Mouse (Mus musculus) G1E (cell line): ENCODE results near the gene Gnai3. TPM values are rescaled to one million over a fixed set of nuclear protein-coding genes. Genes with fewer than 3 reads are reported as not detected.

Source experiments
- ATAC-seq: 2 replicates; pipeline ENCODE4 v1.8.0; 2016; ENCODE audit warnings: mild to moderate bottlenecking; ENCODE audit not compliant: insufficient number of reproducible peaks, poor library complexity, low FRiP score, severe bottlenecking; ENCODE audit errors: extremely low read depth
- DNase-seq: peaks from one replicate; pipeline ENCODE4 v3.0.0; 2012; ENCODE audit warnings: low spot score
- H3K27me3 ChIP-seq: 2 replicates; pipeline ENCODE4 v1.6.1; 2012; ENCODE audit warnings: mild to moderate bottlenecking, low read length, inconsistent platforms; ENCODE audit not compliant: insufficient read depth
- H3K36me3 ChIP-seq: replicated peaks from 2 replicates; pipeline ENCODE3; 2012; ENCODE audit warnings: mild to moderate bottlenecking, inconsistent platforms
- H3K4me1 ChIP-seq: 2 replicates; pipeline ENCODE4 v1.6.1; 2012; ENCODE audit warnings: low read depth, low read length, inconsistent platforms, mixed read lengths; ENCODE audit not compliant: insufficient read depth
- H3K4me3 ChIP-seq: 2 replicates; pipeline ENCODE4 v1.5.1; 2012; ENCODE audit warnings: low read depth, mild to moderate bottlenecking, inconsistent platforms, low read length, moderate library complexity, mixed read lengths
- H3K9me3 ChIP-seq: replicated peaks from 2 replicates; pipeline ENCODE4 v1.6.1; 2012; ENCODE audit warnings: inconsistent platforms
- CTCF ChIP-seq: IDR thresholded peaks from 2 replicates; pipeline ENCODE4 v1.5.1; 2012; ENCODE audit warnings: low read depth, low read length, inconsistent platforms, mixed read lengths
- GATA1 ChIP-seq: IDR thresholded peaks from 2 replicates; pipeline ENCODE4 v1.6.1; 2012; ENCODE audit warnings: borderline replicate concordance, low read length, inconsistent platforms, mixed read lengths
- GATA2 ChIP-seq: IDR thresholded peaks from 2 replicates; pipeline ENCODE4 v1.6.1; 2012; ENCODE audit warnings: low read depth, low read length, inconsistent platforms, borderline replicate concordance
- POLR2AphosphoS5 ChIP-seq: IDR thresholded peaks from 2 replicates; pipeline ENCODE4 v1.6.1; 2012; ENCODE audit warnings: low read depth, low read length, inconsistent platforms; ENCODE audit not compliant: insufficient replicate concordance
- TAL1 ChIP-seq: conservative IDR thresholded peaks from 2 replicates; pipeline ENCODE4 v1.6.1; 2012; ENCODE audit warnings: low read depth, low read length, inconsistent platforms, mixed read lengths
- polyA plus RNA-seq: library from polyadenylated mRNA; stranded (reverse); fragments of >175 nt; gene quantifications from 2 replicates; pipeline ENCODE4 v1.2.3, GENCODE M21; 2012
- total RNA-seq, 2 experiments: library from RNA; stranded (forward) in 1 of 2; stranded (reverse) in 1 of 2; fragments of 200-1000 nt in 1 of 2; fragments of >200 nt in 1 of 2; fragmentation: Nextera tagmentation in 1 of 2; gene quantifications; 2 replicates each; pipeline ENCODE4 v1.2.3; 2014 to 2017

Gene Gnai3
- total and polyA plus RNA-seq, 3 experiments, result 37.9 to 481 (median 274) TPM

DNA sequence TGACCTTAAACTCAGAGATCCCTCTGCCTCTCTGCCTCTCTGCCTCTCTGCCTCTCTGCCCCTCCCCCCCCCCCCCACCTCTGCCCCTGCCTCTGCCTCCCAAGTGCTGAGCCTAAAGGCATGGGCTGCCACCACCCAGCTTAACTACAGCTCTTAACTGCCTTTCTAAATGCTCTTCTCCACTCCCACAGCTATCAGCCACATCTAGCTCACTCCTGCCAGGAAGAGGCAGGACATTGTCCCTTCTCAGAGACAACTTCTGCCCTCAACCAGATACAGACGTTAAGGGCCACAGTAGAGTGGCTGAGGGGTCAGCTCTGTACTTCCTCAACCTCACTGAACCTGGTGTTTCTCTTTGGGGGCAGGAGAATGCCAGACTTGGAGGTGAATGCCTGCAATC, 77.1 kb downstream of the Gnai3 start:
- Histone ChIP-seq H3K9me3 (no peaks in the 10 kb centered on the region), H3K27me3 (peaks cover 13% of the 10 kb centered on the region; the same call in 1 of the 2 replicates), H3K4me3 (no peak overlapping the region), H3K36me3 (peaks cover 47% of the 10 kb centered on the region), H3K4me1 (peaks cover 57% of the 10 kb centered on the region)
- TF ChIP-seq GATA1 (no peak), POLR2AphosphoS5 (0 out of 2 replicates have a peak, but pooled peaks have one; percentile 4), TAL1 (no peak), CTCF (no peak), GATA2 (no peak)
- ATAC-seq (no peak), DNase-seq (no peak)

DNA sequence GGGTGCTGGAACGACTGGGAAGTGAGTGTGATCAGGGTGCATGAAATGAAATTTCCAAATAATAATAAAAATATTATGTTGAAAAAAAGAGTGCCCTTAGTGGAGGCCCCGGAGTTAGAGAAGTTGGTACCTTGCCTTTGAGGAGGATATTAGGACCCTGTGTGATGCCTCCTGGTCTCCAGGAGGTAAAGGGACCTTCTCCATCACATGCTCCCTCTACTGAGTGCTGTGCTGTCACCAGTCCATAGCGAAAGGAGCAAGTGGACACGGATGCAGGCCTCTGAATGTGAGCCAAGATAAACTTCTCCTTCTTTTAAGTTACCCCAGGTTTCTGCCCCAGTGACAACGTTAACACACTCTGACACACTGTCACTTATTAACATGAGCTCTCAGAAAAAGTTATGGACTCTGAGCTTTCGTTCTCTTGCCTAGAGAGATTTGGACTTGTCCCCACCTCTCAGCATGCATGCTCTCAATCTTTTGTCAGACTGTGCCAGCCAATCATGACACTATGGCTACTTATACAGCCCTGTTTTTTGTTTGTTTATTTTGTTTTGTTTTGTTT, 78.5 kb downstream of the Gnai3 start:
- TF ChIP-seq TAL1, result no peak
- no peak for TF ChIP-seq CTCF
- no peak for TF ChIP-seq POLR2AphosphoS5
- TF ChIP-seq GATA1, result no peak
- TF ChIP-seq GATA2, result no peak
- H3K36me3 ChIP-seq, result peaks cover 34% of the 10 kb centered on the region
- DNase-seq, result no peak
- H3K9me3 ChIP-seq, result no peaks in the 10 kb centered on the region
- H3K4me3 ChIP-seq, result no peak overlapping the region
- peaks cover 46% of the 10 kb centered on the region for H3K4me1 ChIP-seq
- H3K27me3 ChIP-seq, result peaks cover 17% of the 10 kb centered on the region; the same call in 1 of the 2 replicates
- no peak for ATAC-seq

DNA sequence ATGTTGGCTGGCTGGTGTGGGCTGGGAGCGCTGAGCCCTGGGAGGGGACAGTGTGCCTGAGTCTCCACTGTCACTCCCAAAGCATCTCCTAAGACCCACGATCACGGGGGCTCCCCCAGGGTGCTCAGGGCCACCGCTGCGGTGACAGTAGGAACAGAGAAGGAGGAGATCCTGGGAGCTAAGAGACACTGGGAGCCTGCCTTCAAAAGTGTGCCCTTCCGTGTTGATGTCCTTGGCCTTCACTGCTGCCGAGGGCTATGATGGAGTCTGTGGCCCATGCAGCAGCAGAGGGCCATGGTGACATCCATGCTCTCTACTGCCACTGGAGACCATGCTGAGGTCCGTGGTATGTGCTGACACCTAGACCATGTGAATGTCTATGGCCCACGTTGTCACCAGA, 80.4 kb downstream of the Gnai3 start:
- Histone ChIP-seq H3K27me3 (peaks cover 17% of the 10 kb centered on the region; the same call in 1 of the 2 replicates), H3K9me3 (no peaks in the 10 kb centered on the region), H3K36me3 (peaks cover 17% of the 10 kb centered on the region), H3K4me3 (no peak overlapping the region), H3K4me1 (peaks cover 37% of the 10 kb centered on the region)
- ATAC-seq (no peak), DNase-seq (no peak)
- no peak for TF ChIP-seq GATA1
- TF ChIP-seq GATA2, result no peak

DNA sequence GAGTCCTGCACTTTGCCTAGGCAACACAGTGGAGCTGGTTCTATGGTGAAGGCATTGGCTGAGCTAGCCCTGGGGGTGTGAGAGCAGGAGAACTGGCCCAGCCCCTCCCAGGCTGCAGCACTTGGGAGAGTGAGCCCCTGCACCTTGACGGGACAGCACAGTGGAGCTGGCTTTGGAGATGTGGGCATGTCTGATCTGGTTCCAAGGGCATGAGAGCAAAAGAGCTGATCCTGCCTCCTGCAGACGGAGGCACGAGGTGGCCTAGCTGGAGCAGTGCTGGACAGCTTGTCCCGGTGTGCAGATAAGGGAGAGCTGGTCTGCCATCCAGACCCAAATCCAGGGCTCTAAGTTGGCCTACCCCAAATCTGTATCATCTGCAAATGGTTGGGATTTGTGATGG, 81.3 kb downstream of the Gnai3 start:
- no peak for TF ChIP-seq POLR2AphosphoS5
- no peak for TF ChIP-seq TAL1
- no peak for TF ChIP-seq GATA1
- Histone ChIP-seq H3K4me3 (no peak overlapping the region), H3K9me3 (no peaks in the 10 kb centered on the region), H3K27me3 (peaks cover 17% of the 10 kb centered on the region; the same call in 1 of the 2 replicates), H3K36me3 (peaks cover 13% of the 10 kb centered on the region), H3K4me1 (peaks cover 29% of the 10 kb centered on the region)
- DNase-seq (no peak), ATAC-seq (no peak)

DNA sequence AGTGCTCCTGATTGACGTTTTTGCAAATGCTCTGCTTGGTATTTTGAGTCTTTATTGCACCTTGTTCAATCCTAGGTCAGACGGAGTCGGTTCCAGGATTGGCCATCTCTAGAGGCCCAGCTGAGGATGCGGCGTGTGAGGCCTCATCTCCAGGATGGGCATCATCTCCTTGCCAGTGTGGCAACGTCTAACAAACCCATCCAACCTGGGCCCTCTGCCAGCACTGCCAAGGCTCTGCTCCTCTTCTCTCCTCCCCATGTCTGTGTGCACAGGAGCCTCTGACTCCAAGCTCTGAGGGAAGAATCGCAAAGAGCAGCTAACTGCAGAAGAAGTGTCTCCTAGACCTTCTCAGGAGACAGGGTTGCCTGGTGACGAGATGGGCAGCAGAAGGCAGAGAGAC, 83.3 kb downstream of the Gnai3 start:
- Histone ChIP-seq H3K9me3 (no peaks in the 10 kb centered on the region), H3K4me3 (no peak overlapping the region), H3K36me3 (no peaks in the 10 kb centered on the region), H3K4me1 (peaks cover 19% of the 10 kb centered on the region), H3K27me3 (peaks cover 20% of the 10 kb centered on the region)
- DNase-seq (no peak), ATAC-seq (no peak)
- no peak for TF ChIP-seq GATA1
- no peak for TF ChIP-seq TAL1
- no peak for TF ChIP-seq POLR2AphosphoS5
- no peak for TF ChIP-seq CTCF
- no peak for TF ChIP-seq GATA2

DNA sequence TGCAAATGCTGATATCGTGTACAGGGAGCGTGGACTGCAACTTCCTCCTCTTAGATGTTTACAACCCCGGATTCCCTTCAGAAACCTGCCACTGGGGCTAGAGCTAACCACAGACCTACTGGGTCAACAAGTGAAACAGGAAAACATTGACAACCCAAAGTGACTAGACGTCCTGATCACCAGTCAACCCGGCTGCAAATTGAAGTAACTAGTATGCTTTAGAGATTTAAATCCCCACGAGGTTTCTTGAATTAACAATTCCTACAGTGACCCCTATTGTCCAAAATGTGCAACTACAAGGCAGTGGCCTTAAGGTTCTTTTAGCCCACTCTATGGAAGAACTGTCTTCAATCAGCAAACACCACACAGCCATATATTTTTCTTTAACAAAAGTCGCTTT, 84.5 kb downstream of the Gnai3 start:
- no peaks in the 10 kb centered on the region for H3K36me3 ChIP-seq
- H3K9me3 ChIP-seq, result no peaks in the 10 kb centered on the region
- peaks cover 26% of the 10 kb centered on the region for H3K27me3 ChIP-seq
- H3K4me1 ChIP-seq, result peaks cover 19% of the 10 kb centered on the region
- peak; percentile 84 for TF ChIP-seq CTCF
- TF ChIP-seq GATA2, result no peak
- ATAC-seq (no peak), DNase-seq (no peak)
- no peak overlapping the region for H3K4me3 ChIP-seq

Other genes starting within 250 kb of the Gnai3 start
- gene Gstm7, start 214.3 kb downstream of the Gnai3 start, total RNA-seq (2014; fragmentation: Nextera tagmentation), result not detected in 2 replicates
- gene Gstm7, start 214.3 kb downstream of the Gnai3 start, total RNA-seq (2017), result not detected in 2 replicates
- not detected in 2 replicates for gene Gstm7, start 214.3 kb downstream of the Gnai3 start, polyA plus RNA-seq
- not detected in 2 replicates for gene Gstm6, start 202.4 kb downstream of the Gnai3 start, total RNA-seq (2014; fragmentation: Nextera tagmentation)
- gene Gstm6, start 202.4 kb downstream of the Gnai3 start, total RNA-seq (2017), result 0.12 and 0.16 TPM in 2 replicates
- not detected in 2 replicates for gene Gstm6, start 202.4 kb downstream of the Gnai3 start, polyA plus RNA-seq
- gene Gstm3, start 176.9 kb downstream of the Gnai3 start, total RNA-seq (2014; fragmentation: Nextera tagmentation), result not detected in 2 replicates
- gene Gstm3, start 176.9 kb downstream of the Gnai3 start, total RNA-seq (2017), result not detected in 2 replicates
- not detected in 2 replicates for gene Gstm3, start 176.9 kb downstream of the Gnai3 start, polyA plus RNA-seq
- not detected in 2 replicates for gene Gstm2, start 159.7 kb downstream of the Gnai3 start, total RNA-seq (2014; fragmentation: Nextera tagmentation)
- not detected in 2 replicates for gene Gstm2, start 159.7 kb downstream of the Gnai3 start, total RNA-seq (2017)
- not detected in 2 replicates for gene Gstm2, start 159.7 kb downstream of the Gnai3 start, polyA plus RNA-seq
- not detected in 2 replicates for gene Gstm1, start 128.2 kb downstream of the Gnai3 start, total RNA-seq (2014; fragmentation: Nextera tagmentation)
- gene Gstm1, start 128.2 kb downstream of the Gnai3 start, total RNA-seq (2017), result 0.12 TPM in 1 of 2 replicates, not detected in the other
- gene Gstm1, start 128.2 kb downstream of the Gnai3 start, polyA plus RNA-seq, result 0.53 and 0.63 TPM in 2 replicates
- not detected in 2 replicates for gene Gstm4, start 101.3 kb downstream of the Gnai3 start, total RNA-seq (2014; fragmentation: Nextera tagmentation)
- gene Gstm4, start 101.3 kb downstream of the Gnai3 start, total RNA-seq (2017), result not detected in 2 replicates
- gene Gstm4, start 101.3 kb downstream of the Gnai3 start, polyA plus RNA-seq, result not detected in 2 replicates
- gene Ampd2, start 59.5 kb downstream of the Gnai3 start, total RNA-seq (2014; fragmentation: Nextera tagmentation), result 169 and 188 TPM in 2 replicates
- 81.6 and 85.9 TPM in 2 replicates for gene Ampd2, start 59.5 kb downstream of the Gnai3 start, total RNA-seq (2017)
- 380 and 438 TPM in 2 replicates for gene Ampd2, start 59.5 kb downstream of the Gnai3 start, polyA plus RNA-seq
- 9.0 and 10.2 TPM in 2 replicates for gene Gnat2, start 53.4 kb downstream of the Gnai3 start, total RNA-seq (2014; fragmentation: Nextera tagmentation)
- gene Gnat2, start 53.4 kb downstream of the Gnai3 start, total RNA-seq (2017), result 2.0 and 4.5 TPM in 2 replicates
- 0.85 and 2.4 TPM in 2 replicates for gene Gnat2, start 53.4 kb downstream of the Gnai3 start, polyA plus RNA-seq
- gene Gpr61, start 8.7 kb upstream of the Gnai3 start, total RNA-seq (2014; fragmentation: Nextera tagmentation), result not detected in 2 replicates
- under 0.01 and 0.11 TPM in 2 replicates for gene Gpr61, start 8.7 kb upstream of the Gnai3 start, total RNA-seq (2017)
- gene Gpr61, start 8.7 kb upstream of the Gnai3 start, polyA plus RNA-seq, result not detected in 2 replicates
- gene Amigo1, start 40.2 kb upstream of the Gnai3 start, total RNA-seq (2014; fragmentation: Nextera tagmentation), result 0.29 and 0.98 TPM in 2 replicates
- 0.66 and 0.99 TPM in 2 replicates for gene Amigo1, start 40.2 kb upstream of the Gnai3 start, total RNA-seq (2017)
- gene Amigo1, start 40.2 kb upstream of the Gnai3 start, polyA plus RNA-seq, result 0.46 and 0.51 TPM in 2 replicates
- 2.9 and 3.9 TPM in 2 replicates for gene Cyb561d1, start 55.1 kb upstream of the Gnai3 start, total RNA-seq (2014; fragmentation: Nextera tagmentation)
- 6.3 and 6.6 TPM in 2 replicates for gene Cyb561d1, start 55.1 kb upstream of the Gnai3 start, total RNA-seq (2017)
- 2.9 and 3.4 TPM in 2 replicates for gene Cyb561d1, start 55.1 kb upstream of the Gnai3 start, polyA plus RNA-seq
- gene Atxn7l2, start 64.8 kb upstream of the Gnai3 start, total RNA-seq (2014; fragmentation: Nextera tagmentation), result 8.0 and 8.6 TPM in 2 replicates
- gene Atxn7l2, start 64.8 kb upstream of the Gnai3 start, total RNA-seq (2017), result 2.1 and 2.7 TPM in 2 replicates
- gene Atxn7l2, start 64.8 kb upstream of the Gnai3 start, polyA plus RNA-seq, result 17.0 and 19.7 TPM in 2 replicates
- not detected in 2 replicates for gene Sypl2, start 80.5 kb upstream of the Gnai3 start, total RNA-seq (2014; fragmentation: Nextera tagmentation)
- 0.06 and 0.11 TPM in 2 replicates for gene Sypl2, start 80.5 kb upstream of the Gnai3 start, total RNA-seq (2017)
- gene Sypl2, start 80.5 kb upstream of the Gnai3 start, polyA plus RNA-seq, result not detected in 2 replicates
- 57.5 and 59.5 TPM in 2 replicates for gene Psma5, start 110.8 kb upstream of the Gnai3 start, total RNA-seq (2014; fragmentation: Nextera tagmentation)
- gene Psma5, start 110.8 kb upstream of the Gnai3 start, total RNA-seq (2017), result 297 and 331 TPM in 2 replicates
- gene Psma5, start 110.8 kb upstream of the Gnai3 start, polyA plus RNA-seq, result 3.8 and 4.9 TPM in 2 replicates
- 4.1 and 5.2 TPM in 2 replicates for gene Sort1, start 137.9 kb upstream of the Gnai3 start, total RNA-seq (2014; fragmentation: Nextera tagmentation)
- 2.3 TPM in 2 replicates for gene Sort1, start 137.9 kb upstream of the Gnai3 start, total RNA-seq (2017)
- 1.1 and 1.3 TPM in 2 replicates for gene Sort1, start 137.9 kb upstream of the Gnai3 start, polyA plus RNA-seq
- gene Mybphl, start 218.8 kb upstream of the Gnai3 start, total RNA-seq (2014; fragmentation: Nextera tagmentation), result not detected in 2 replicates
- gene Mybphl, start 218.8 kb upstream of the Gnai3 start, total RNA-seq (2017), result not detected in 2 replicates
- not detected in 2 replicates for gene Mybphl, start 218.8 kb upstream of the Gnai3 start, polyA plus RNA-seq
- 129 and 172 TPM in 2 replicates for gene Psrc1, start 237.7 kb upstream of the Gnai3 start, total RNA-seq (2014; fragmentation: Nextera tagmentation)
- 33.7 and 36.9 TPM in 2 replicates for gene Psrc1, start 237.7 kb upstream of the Gnai3 start, total RNA-seq (2017)
- gene Psrc1, start 237.7 kb upstream of the Gnai3 start, polyA plus RNA-seq, result 122 and 125 TPM in 2 replicates